Comparison of ENCODE assay signal across 18 mouse cellular contexts in the genomic region with DNA sequence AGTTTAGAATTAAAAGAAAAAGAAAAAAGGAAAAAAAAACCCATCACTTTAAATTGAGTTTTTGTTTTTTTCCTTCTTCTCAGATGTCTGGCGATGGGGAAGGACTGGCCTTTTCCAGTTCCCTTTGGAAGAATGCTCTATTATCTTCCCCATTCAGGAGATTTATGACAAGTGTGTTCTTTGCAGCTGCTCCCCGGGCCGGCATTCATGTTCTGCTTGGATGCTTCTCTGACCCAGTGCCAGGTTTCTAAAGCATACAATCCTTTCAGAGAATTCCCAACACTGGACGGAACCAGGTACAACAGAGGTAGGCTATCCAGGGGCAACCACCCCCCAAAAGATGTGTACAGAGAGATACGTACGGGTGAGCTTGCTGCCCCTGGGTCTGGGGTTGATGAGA.
DNase-seq lines count a peak whose midpoint lies in the region; ATAC-seq and TF ChIP-seq lines count a peak whose summit lies in the region.
"Had no signal": no experiment of that assay in that cellular context is flagged by ENCODE, and none has a peak within 500 bp of the region (broad histone marks: within the 10 kb centered on the region; RNA-seq: fewer than 3 reads in every experiment).

No protein-coding gene starts in this region.

- no peaks in the 10 kb centered on the region for H3K27me3 ChIP-seq in forebrain, embryonic 14.5 days (replicated peaks; ENCODE audit: control insufficient read depth, insufficient read depth, low read length)
- no peaks in the 10 kb centered on the region for H3K27me3 ChIP-seq in forebrain, postnatal 0 days (ENCODE audit: insufficient read depth, low read length)
- no peaks in the 10 kb centered on the region for H3K27me3 ChIP-seq in midbrain, postnatal 0 days (ENCODE audit: insufficient read depth, low read length)
- peaks cover 27% of the 10 kb centered on the region; the same call in 1 of the 2 replicates for H3K27me3 ChIP-seq in midbrain, embryonic 10.5 days (ENCODE audit: low read depth, poor library complexity, severe bottlenecking)
- no peaks in the 10 kb centered on the region for H3K27me3 ChIP-seq in liver, embryonic 11.5 days (replicated peaks; ENCODE audit: control insufficient read depth, insufficient read depth, low read length)
- H3K27me3 ChIP-seq: embryonic facial prominence, embryonic 13.5 days; intestine, embryonic 15.5 days; liver, embryonic 15.5 days had no signal

- H3K9me3 ChIP-seq in forebrain, embryonic 14.5 days (replicated peaks; ENCODE audit: control insufficient read depth, low read length): no peaks in the 10 kb centered on the region
- no peaks in the 10 kb centered on the region for H3K9me3 ChIP-seq in forebrain, postnatal 0 days (ENCODE audit: low read length)
- H3K9me3 ChIP-seq in midbrain, postnatal 0 days (ENCODE audit: low read length): no peaks in the 10 kb centered on the region
- H3K9me3 ChIP-seq in midbrain, embryonic 10.5 days (replicated peaks): no peaks in the 10 kb centered on the region
- no peaks in the 10 kb centered on the region for H3K9me3 ChIP-seq in liver, embryonic 11.5 days (ENCODE audit: control insufficient read depth, low read length)
- H3K9me3 ChIP-seq: embryonic facial prominence, embryonic 13.5 days; forebrain, embryonic 10.5 days; intestine, embryonic 15.5 days; liver, embryonic 15.5 days had no signal

- no peak for TF ChIP-seq CTCF in forebrain, postnatal 0 days (IDR thresholded peaks at IDR 0.05; ENCODE audit: low read depth)
- no peak for TF ChIP-seq CTCF in midbrain, postnatal 0 days (IDR thresholded peaks at IDR 0.05)

- DNase-seq in forebrain, embryonic 14.5 days (ENCODE audit: low spot score): peak; percentile 49
- DNase-seq in forebrain, postnatal 0 days: no peak
- DNase-seq in midbrain, postnatal 0 days (ENCODE audit: low spot score): peak; percentile 67
- no peak for DNase-seq in midbrain, embryonic 10.5 days (ENCODE audit: low spot score)
- peak; percentile 34 for DNase-seq in kidney, postnatal 14 days
- no peak for DNase-seq in liver, embryonic 11.5 days (ENCODE audit: low spot score)
- DNase-seq in left cerebral cortex, adult 8-10 months (ENCODE audit: low spot score in 2 of 2): no peak
- DNase-seq in spleen, postnatal 10 days (ENCODE audit: low spot score in 2 of 2): no peak
- DNase-seq: adrenal gland, adult 8-10 months; heart, adult 2 months; lung, postnatal 14 days; thymus, postnatal 36 days had no signal

- H3K4me1 ChIP-seq in forebrain, embryonic 14.5 days (ENCODE audit: control insufficient read depth, insufficient read depth, low read length): peaks cover 20% of the 10 kb centered on the region
- no peaks in the 10 kb centered on the region for H3K4me1 ChIP-seq in forebrain, postnatal 0 days (ENCODE audit: insufficient read depth)
- H3K4me1 ChIP-seq in midbrain, postnatal 0 days (ENCODE audit: insufficient read depth, low read length): peaks cover 7% of the 10 kb centered on the region; the same call in 1 of the 2 replicates
- H3K4me1 ChIP-seq in midbrain, embryonic 10.5 days: peaks cover 28% of the 10 kb centered on the region
- no peaks in the 10 kb centered on the region for H3K4me1 ChIP-seq in liver, embryonic 11.5 days (replicated peaks; ENCODE audit: control insufficient read depth, insufficient read depth, low read length)
- H3K4me1 ChIP-seq: intestine, embryonic 15.5 days; liver, embryonic 15.5 days had no signal

- WGBS in forebrain, embryonic 14.5 days: 18% methylated on average over 6 of the region's 6 CpGs
- WGBS in forebrain, postnatal 0 days: 26% methylated on average over 6 of the region's 6 CpGs
- WGBS in midbrain, postnatal 0 days: 42% methylated on average over 6 of the region's 6 CpGs
- WGBS in midbrain, embryonic 10.5 days: 60% methylated on average over 6 of the region's 6 CpGs
- WGBS in liver, embryonic 11.5 days: 75% methylated on average over 6 of the region's 6 CpGs

- H3K4me3 ChIP-seq in forebrain, embryonic 14.5 days (ENCODE audit: low read depth, low read length): no peak overlapping the region
- no peak overlapping the region for H3K4me3 ChIP-seq in forebrain, postnatal 0 days (ENCODE audit: low read depth, low read length)
- H3K4me3 ChIP-seq in midbrain, postnatal 0 days (ENCODE audit: low read depth, low read length): no peak overlapping the region
- H3K4me3 ChIP-seq in midbrain, embryonic 10.5 days: no peak overlapping the region
- no peak overlapping the region for H3K4me3 ChIP-seq in liver, embryonic 11.5 days (ENCODE audit: low read depth, low read length)
- H3K4me3 ChIP-seq: embryonic facial prominence, embryonic 13.5 days; forebrain, embryonic 10.5 days; heart, adult 2 months; intestine, embryonic 15.5 days; liver, embryonic 15.5 days had no signal

- H3K4me2 ChIP-seq in forebrain, embryonic 14.5 days (ENCODE audit: low read length): no peak overlapping the region
- H3K4me2 ChIP-seq in forebrain, postnatal 0 days (ENCODE audit: low read depth): no peak overlapping the region
- H3K4me2 ChIP-seq in midbrain, postnatal 0 days (ENCODE audit: low read depth, low read length, poor library complexity, severe bottlenecking): no peak overlapping the region
- no peak overlapping the region for H3K4me2 ChIP-seq in liver, embryonic 11.5 days
- H3K4me2 ChIP-seq: embryonic facial prominence, embryonic 13.5 days; intestine, embryonic 15.5 days; liver, embryonic 15.5 days had no signal

- H3K36me3 ChIP-seq in forebrain, embryonic 14.5 days (ENCODE audit: control insufficient read depth, insufficient read depth, low read length): no peaks in the 10 kb centered on the region
- H3K36me3 ChIP-seq in forebrain, postnatal 0 days (ENCODE audit: insufficient read depth): no peaks in the 10 kb centered on the region
- no peaks in the 10 kb centered on the region for H3K36me3 ChIP-seq in midbrain, postnatal 0 days (ENCODE audit: insufficient read depth, low read length)
- no peaks in the 10 kb centered on the region for H3K36me3 ChIP-seq in midbrain, embryonic 10.5 days
- no peaks in the 10 kb centered on the region for H3K36me3 ChIP-seq in liver, embryonic 11.5 days (ENCODE audit: control insufficient read depth, insufficient read depth, low read length)
- H3K36me3 ChIP-seq: embryonic facial prominence, embryonic 13.5 days; forebrain, embryonic 10.5 days; intestine, embryonic 15.5 days; liver, embryonic 15.5 days had no signal

- no peak overlapping the region for H3K27ac ChIP-seq in forebrain, embryonic 14.5 days (ENCODE audit: low read depth, low read length)
- H3K27ac ChIP-seq in forebrain, postnatal 0 days (ENCODE audit: low read depth, low read length): no peak overlapping the region
- no peak overlapping the region for H3K27ac ChIP-seq in midbrain, postnatal 0 days (ENCODE audit: low read depth, low read length)
- no peak overlapping the region for H3K27ac ChIP-seq in midbrain, embryonic 10.5 days (replicated peaks)
- H3K27ac ChIP-seq in liver, embryonic 11.5 days (ENCODE audit: low read depth, low read length): no peak overlapping the region
- H3K27ac ChIP-seq: embryonic facial prominence, embryonic 13.5 days; forebrain, embryonic 10.5 days; heart, adult 2 months; intestine, embryonic 15.5 days; liver, embryonic 15.5 days; stomach, postnatal 0 days had no signal

- ATAC-seq in forebrain, embryonic 14.5 days: 0 out of 2 replicates have a peak, but pooled peaks have one; percentile 36
- no peak for ATAC-seq in forebrain, postnatal 0 days
- no peak for ATAC-seq in midbrain, postnatal 0 days (ENCODE audit: low FRiP score)
- ATAC-seq in liver, embryonic 11.5 days (replicated peaks; ENCODE audit: low FRiP score): no peak
- ATAC-seq: intestine, embryonic 15.5 days; midbrain, embryonic 16.5 days had no signal

- H3K9ac ChIP-seq in forebrain, embryonic 14.5 days (ENCODE audit: low read length): no peak overlapping the region
- no peak overlapping the region for H3K9ac ChIP-seq in forebrain, postnatal 0 days
- no peak overlapping the region for H3K9ac ChIP-seq in midbrain, postnatal 0 days (replicated peaks; ENCODE audit: low read length, poor library complexity, severe bottlenecking)
- H3K9ac ChIP-seq in liver, embryonic 11.5 days (ENCODE audit: low read depth, low read length): no peak overlapping the region
- H3K9ac ChIP-seq: embryonic facial prominence, embryonic 13.5 days; intestine, embryonic 15.5 days; liver, embryonic 15.5 days had no signal

Comparison
In these comparisons a context has a peak if more than half of its experiments do, and no peak if none do; other contexts are left out.
1. DNase-seq: peak in forebrain, embryonic 14.5 days (single experiment), midbrain, postnatal 0 days (single experiment) and kidney, postnatal 14 days (single experiment); none in forebrain, postnatal 0 days (single experiment), midbrain, embryonic 10.5 days (single experiment), liver, embryonic 11.5 days (single experiment), left cerebral cortex, adult 8-10 months (0 of 2) and spleen, postnatal 10 days (0 of 2).